Mouse (Mus musculus): ENCODE measurements around the gene Zfp317. TPM values are rescaled to one million over a fixed set of nuclear protein-coding genes. Genes with fewer than 3 reads are reported as not detected.
"Not testable (repeated sequence)": the region's sequence is repeated elsewhere in the genome, so short reads cannot be mapped to it uniquely, and the experiment has no call there.

Gene Zfp317
- total RNA-seq (2021) = 10 to 100 TPM; 15.6 to 19.0 TPM
- long read RNA-seq, experiment 1, partial matches to known transcripts = 0 of 13 reads
- long read RNA-seq, experiment 1, other reads (novel, unspliced or antisense) = 10 of 13 reads
- long read RNA-seq, experiment 2, partial matches to known transcripts = 0 of 8 reads
- long read RNA-seq, experiment 2, other reads (novel, unspliced or antisense) = 4 of 8 reads

DNA sequence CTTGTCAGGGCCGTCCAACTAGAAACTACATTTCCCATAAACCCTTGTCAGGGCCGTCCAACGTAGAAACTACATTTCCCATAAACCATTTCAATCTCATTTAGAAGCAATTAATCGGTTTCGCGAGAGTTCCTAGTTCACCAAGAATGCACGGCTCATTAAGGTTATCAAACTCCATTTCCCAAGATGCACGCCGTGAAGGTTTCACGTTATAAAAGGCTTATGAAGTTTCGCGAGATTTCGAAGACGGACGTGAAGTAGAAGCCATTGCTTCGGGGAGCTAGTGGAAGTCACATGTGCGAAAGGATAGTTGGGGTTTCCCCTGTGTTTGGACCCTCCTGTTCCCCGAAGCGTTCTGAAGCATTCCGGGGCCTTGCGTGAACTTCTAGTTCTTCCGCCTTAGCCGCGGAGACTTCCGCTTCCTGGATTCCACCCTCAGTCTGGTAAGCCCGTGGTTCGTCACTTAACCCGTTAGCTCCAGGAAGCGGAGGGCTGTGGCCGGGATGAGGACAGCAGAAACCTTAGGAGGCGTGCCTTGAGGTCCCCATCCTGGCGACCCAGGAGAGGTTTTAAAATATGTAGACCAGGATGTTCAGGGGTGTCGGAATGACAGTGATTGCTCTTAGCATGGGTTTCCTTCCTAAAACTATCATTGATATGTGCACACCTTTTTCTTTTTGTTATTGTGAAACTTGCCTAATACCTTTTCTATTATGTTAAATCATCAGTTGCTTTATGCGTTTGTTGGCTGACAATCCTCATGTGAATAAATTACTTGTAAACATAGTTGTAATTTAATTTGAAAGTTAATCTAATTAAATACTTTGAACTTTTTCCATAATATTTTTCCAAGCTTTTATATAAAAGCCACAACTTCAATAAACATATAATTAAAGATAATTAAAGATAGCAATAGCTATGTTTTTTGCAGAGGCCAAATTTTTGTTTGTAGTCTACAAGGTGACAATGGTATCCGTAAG is at the start of gene Zfp317:
TSS of gene Zfp317 (plus strand) at position 260 of the 980 bp plus-strand sequence.
- DNase-seq = peak; percentile 85

- DNase-seq = no peak
Measured at GRCm38 (mm10) chr9:19582317-19582716, 39.6 kb upstream of the Zfp317 start, which contains the start of gene Olfr855. Gene Olfr855 (plus strand): TSS chr9:19582617.

DNA sequence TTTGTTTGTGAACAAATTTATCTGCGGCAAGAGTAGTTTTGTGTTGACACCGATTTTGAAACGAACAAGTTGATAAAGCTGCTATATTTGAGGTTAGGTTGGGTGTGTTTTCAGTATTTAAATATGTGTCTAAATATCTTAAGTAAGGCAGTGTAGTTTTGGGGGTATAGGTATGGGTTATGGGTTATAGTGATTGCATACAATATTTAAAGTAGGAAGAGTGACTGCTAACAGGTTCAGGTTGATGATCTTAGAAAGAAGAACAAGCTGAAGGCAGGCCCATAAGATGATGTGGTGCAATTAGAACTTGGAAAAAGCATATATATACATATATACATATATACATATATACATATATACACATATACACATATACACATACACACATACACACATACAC is 605 bp upstream of the Zfp317 start:
- no peak for DNase-seq

DNA sequence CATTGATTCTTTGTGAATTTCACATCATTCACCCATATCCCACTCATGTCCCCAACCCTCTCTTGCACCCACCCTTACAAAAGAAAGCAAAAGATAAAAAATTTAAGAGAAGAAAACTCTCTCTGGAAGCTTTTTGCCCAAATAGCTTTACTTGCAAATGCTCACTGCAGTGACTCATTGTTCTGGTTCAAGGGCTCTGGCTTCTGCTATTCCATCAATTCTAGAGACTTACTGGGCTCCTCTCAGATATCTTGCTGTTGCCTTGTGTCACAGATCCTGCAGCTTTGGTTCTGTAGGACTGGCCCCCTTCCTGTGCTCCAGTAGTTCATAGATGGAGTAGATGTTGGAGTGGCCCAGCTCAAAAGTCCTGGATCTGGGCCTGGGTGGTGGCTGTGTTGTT is 7.7 kb downstream of the Zfp317 start:
- no peak for DNase-seq

- DNase-seq = no peak
Measured at GRCm38 (mm10) chr9:19645193-19645592, 23.3 kb downstream of the Zfp317 start.

DNA sequence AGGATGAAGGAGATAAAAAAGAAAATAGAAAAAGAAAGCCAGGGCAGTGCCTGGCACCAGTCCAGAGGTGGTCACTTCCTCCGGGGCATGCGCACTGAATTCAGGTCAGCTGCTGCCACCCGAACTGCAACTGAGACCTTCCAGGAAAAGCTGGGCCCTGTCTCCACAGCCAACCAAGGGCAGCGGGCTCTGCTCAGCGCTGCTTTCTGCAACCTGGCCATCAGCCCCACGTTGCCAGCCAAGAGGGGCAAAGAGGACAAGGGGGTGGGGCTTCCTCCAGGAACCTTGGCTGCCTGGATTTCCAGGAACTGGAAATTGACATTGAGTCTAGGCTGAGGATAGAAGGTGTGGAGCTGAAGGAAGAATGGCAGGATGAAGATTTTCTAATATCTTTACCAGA is 68.4 kb downstream of the Zfp317 start:
- DNase-seq = no peak

DNA sequence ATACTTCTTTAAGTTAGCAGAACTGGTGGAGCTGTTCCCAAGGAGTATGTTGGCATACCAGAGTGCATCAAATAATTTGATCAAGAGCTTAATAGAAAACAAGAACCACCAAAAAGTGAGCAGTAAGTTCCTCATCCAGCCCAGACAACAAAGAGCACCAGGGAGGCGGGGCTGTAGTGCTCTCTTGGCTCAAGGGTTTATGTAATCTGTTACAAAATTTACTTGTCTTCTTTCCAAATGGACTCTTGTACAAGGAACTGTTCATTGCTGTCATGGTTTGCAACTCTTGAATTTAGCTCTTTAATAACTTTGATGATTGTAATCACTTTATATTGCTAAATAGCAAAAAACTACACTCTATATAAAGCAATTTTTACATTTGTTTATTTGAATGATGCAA is 69.5 kb downstream of the Zfp317 start:
- DNase-seq = no peak

DNA sequence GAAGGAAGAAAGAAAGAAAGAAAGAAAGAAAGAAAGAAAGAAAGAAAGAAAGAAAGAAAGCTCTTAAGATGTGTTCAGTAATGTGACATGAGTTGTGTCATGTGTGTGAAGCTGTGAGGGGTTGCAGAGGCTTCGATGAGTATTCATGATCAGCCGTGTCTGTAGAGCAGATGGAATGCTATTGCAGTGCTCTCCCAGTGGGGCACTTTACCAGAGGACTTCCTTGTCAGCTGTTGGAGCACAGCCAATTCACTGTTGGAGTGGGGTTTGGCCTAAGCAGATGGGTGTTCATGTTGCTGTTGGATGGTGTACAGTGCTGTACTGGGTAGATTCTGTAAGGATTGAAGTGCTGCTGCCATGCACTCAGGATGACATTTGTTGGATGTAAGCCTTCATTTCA is 70.5 kb downstream of the Zfp317 start:
- no peak for DNase-seq

DNA sequence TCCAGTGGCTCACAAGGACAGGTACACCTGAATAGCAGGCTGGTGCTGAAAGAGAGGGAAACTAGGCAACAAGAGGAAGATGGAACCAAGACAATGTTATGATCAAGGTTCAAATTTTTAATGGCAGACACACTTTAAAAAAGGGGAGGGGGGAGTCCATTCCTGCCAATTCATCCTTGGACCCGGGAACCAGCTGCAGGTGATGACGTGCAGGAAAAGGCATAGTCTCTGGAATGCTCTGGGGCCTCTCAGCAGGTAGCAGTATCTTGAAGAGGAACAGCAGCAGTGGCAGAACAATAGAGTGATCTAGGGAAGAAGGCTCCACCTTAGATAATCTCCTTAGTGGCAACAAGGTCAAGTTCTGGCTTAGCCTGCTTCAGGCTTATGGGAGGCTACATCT is 72.4 kb downstream of the Zfp317 start:
- not testable (repeated sequence) for DNase-seq

DNA sequence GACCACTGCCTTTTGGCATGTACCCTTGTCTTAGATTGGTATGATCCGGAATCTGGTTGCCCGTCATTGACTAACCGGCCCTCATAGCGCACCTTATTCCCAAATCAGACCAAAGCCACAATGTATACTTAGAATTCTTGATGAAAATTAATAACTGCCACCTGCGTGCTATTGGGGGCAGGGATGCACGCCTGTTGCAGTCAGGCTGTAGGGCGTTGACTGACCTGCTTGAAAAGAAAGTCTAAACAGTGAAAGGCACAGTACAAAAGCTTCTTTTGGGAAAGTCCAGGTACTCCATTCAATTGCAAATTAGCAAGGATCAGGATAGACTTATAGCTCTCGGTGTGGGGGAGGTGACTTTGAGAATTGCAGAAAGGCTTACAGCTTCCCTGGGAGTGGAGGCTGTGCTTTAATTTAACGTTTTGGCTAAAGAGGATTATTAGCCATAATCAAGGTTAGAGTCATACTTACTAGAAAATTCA is 73.0 kb downstream of the Zfp317 start:
- not testable (repeated sequence) for DNase-seq

Other genes with a start within 250 kb of the Zfp317 start
- gene Olfr847, start 243.4 kb upstream of the Zfp317 start, total RNA-seq (2021) = not detected
- not detected for gene Olfr849, start 181.8 kb upstream of the Zfp317 start, total RNA-seq (2021)
- not detected for gene Olfr850, start 143.9 kb upstream of the Zfp317 start, total RNA-seq (2021)
- not detected for gene Olfr851, start 128.8 kb upstream of the Zfp317 start, total RNA-seq (2021)
- not detected for gene Olfr853, start 81.0 kb upstream of the Zfp317 start, total RNA-seq (2021)
- gene Olfr854, start 54.7 kb upstream of the Zfp317 start, total RNA-seq (2021) = not detected
- not detected for gene Olfr855, start 39.5 kb upstream of the Zfp317 start, total RNA-seq (2021)
- gene Olfr857, start 87.3 kb downstream of the Zfp317 start, total RNA-seq (2021) = not detected
- not detected for gene Olfr58, start 158.2 kb downstream of the Zfp317 start, total RNA-seq (2021)
- not detected for gene Olfr859, start 182.8 kb downstream of the Zfp317 start, total RNA-seq (2021)
- gene Olfr860, start 227.6 kb downstream of the Zfp317 start, total RNA-seq (2021) = not detected

Data from adrenal gland, postnatal 10 days (tissue).